Mouse (Mus musculus): ENCODE measurements around the gene Slc8a1. TPM values are rescaled to one million over a fixed set of nuclear protein-coding genes. Genes with fewer than 3 reads are reported as not detected.

Slc8a1 gene
- polyA plus RNA-seq, 1 experiment from 2014 or later: 21.0 TPM

DNA sequence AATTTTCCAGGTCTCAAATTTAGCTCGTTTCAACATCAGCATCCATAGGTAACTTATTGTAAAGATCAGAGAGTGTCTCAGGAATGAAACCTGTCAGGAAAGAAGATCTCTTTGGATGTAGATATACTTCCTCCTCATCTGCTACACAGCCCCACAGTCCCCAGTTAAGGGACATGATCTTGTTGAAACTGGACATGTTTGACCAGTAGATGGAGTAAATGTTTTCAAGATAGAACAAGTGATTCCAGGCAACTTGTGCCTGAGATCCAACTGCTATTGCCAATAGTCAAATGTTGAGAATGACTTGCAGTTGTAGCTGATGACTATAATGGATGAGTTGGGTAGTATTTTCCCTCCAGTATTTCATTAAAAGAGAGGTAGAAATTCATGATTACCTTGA, 260.8 kb downstream of the Slc8a1 start:
- H3K9me3 ChIP-seq (ENCODE audit: control insufficient read depth, low read length): no peaks in the 10 kb centered on the region
- 87% methylated on average over 1 of the region's 1 CpGs for WGBS
- no peak for ATAC-seq (ENCODE audit: low FRiP score, low TSS enrichment)
- no peak overlapping the region for H3K4me2 ChIP-seq (replicated peaks; ENCODE audit: low read depth, low read length)
- H3K27ac ChIP-seq (ENCODE audit: low read depth, low read length): no peak overlapping the region
- H3K4me3 ChIP-seq (ENCODE audit: low read length): no peak overlapping the region
- no peaks in the 10 kb centered on the region for H3K27me3 ChIP-seq (ENCODE audit: control insufficient read depth, insufficient read depth, low read length)
- peaks cover 12% of the 10 kb centered on the region for H3K4me1 ChIP-seq (ENCODE audit: control insufficient read depth, insufficient read depth, low read length)
- no peak overlapping the region for H3K9ac ChIP-seq (ENCODE audit: low read depth, low read length)
- H3K36me3 ChIP-seq (ENCODE audit: control insufficient read depth, insufficient read depth, low read length): no peaks in the 10 kb centered on the region

DNA sequence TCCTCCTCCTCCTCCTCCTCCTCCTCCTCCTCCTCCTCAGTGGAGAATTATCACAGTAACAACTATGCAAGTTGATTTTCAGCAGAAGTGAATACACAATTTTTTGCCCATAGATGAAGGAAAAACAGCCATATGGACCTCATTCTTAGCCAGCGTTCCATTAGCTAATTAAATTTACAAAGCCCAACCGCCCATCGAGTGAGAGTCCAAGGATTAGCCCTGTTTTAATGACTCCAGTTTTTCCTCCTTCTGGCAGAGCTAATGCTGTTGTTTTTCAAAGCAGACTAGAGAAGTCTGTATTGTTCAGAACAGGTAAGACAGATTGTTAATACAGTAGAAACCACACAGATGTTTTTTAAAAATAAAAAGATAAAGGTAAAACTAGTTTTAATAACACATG, 264.8 kb downstream of the Slc8a1 start:
- no peaks in the 10 kb centered on the region for H3K36me3 ChIP-seq (ENCODE audit: control insufficient read depth, insufficient read depth, low read length)
- 73% methylated on average over 3 of the region's 3 CpGs for WGBS

DNA sequence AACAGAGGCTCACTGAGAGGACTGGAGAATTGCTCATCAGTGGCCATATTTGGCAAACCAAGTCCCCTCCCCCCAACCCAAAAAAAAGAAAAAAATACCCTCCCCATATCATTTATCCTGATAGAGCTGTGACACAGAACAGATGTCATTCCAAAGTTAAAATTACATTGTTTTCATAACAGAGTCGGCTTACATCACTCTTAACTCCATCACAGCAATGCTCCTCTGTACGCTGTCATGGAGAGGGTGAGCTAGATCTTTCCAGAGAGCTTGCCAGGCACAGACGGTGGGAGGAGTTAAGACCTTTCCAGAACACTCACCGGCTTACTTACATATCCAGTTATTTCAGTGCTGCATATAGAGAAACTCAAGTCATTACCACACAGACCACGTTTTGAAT, 269.2 kb downstream of the Slc8a1 start:
- H3K9me3 ChIP-seq (ENCODE audit: control insufficient read depth, low read length): no peaks in the 10 kb centered on the region
- no peaks in the 10 kb centered on the region for H3K36me3 ChIP-seq (ENCODE audit: control insufficient read depth, insufficient read depth, low read length)
- no peaks in the 10 kb centered on the region for H3K4me1 ChIP-seq (ENCODE audit: control insufficient read depth, insufficient read depth, low read length)
- H3K27me3 ChIP-seq (ENCODE audit: control insufficient read depth, insufficient read depth, low read length): no peaks in the 10 kb centered on the region
- no peak overlapping the region for H3K4me2 ChIP-seq (replicated peaks; ENCODE audit: low read depth, low read length)
- no peak overlapping the region for H3K27ac ChIP-seq (ENCODE audit: low read depth, low read length)
- 68% methylated on average over 5 of the region's 5 CpGs for WGBS
- H3K9ac ChIP-seq (ENCODE audit: low read depth, low read length): no peak overlapping the region
- ATAC-seq (ENCODE audit: low FRiP score, low TSS enrichment): no peak
- no peak overlapping the region for H3K4me3 ChIP-seq (ENCODE audit: low read length)

More for the DNA sequence above, 264.8 kb downstream of the Slc8a1 start:
- Histone ChIP-seq H3K4me3 (ENCODE audit: low read length) (no peak overlapping the region), H3K27me3 (ENCODE audit: control insufficient read depth, insufficient read depth, low read length) (no peaks in the 10 kb centered on the region), H3K9me3 (ENCODE audit: control insufficient read depth, low read length) (no peaks in the 10 kb centered on the region), H3K4me2 (replicated peaks; ENCODE audit: low read depth, low read length) (no peak overlapping the region), H3K27ac (ENCODE audit: low read depth, low read length) (no peak overlapping the region), H3K9ac (ENCODE audit: low read depth, low read length) (no peak overlapping the region), H3K4me1 (ENCODE audit: control insufficient read depth, insufficient read depth, low read length) (no peaks in the 10 kb centered on the region)
- no peak for ATAC-seq (ENCODE audit: low FRiP score, low TSS enrichment)

DNA sequence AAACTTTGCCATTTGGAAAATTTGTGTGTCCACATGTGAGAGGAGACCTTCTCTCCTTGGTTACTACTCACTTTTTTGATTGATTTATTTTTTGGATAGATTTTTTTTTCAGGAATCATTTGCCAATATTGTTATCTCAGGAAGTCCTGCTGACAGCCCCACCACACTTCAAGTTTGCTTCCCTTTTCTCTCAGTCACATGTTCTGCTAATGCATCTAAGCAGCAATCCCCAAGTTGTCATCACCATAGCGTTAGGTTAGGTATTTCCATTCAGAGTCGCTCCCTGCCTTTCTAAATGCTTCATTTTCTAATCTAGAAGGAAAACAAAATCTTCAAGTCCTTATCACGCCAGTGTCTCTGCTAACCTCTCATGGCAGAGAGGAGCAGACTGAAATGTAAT, 278.8 kb downstream of the Slc8a1 start:
- no peak for ATAC-seq (ENCODE audit: low FRiP score, low TSS enrichment)
- Histone ChIP-seq H3K4me3 (ENCODE audit: low read length) (no peak overlapping the region), H3K4me2 (replicated peaks; ENCODE audit: low read depth, low read length) (no peak overlapping the region), H3K9me3 (ENCODE audit: control insufficient read depth, low read length) (no peaks in the 10 kb centered on the region), H3K27ac (ENCODE audit: low read depth, low read length) (no peak overlapping the region), H3K36me3 (ENCODE audit: control insufficient read depth, insufficient read depth, low read length) (no peaks in the 10 kb centered on the region), H3K27me3 (ENCODE audit: control insufficient read depth, insufficient read depth, low read length) (no peaks in the 10 kb centered on the region), H3K9ac (ENCODE audit: low read depth, low read length) (no peak overlapping the region), H3K4me1 (ENCODE audit: control insufficient read depth, insufficient read depth, low read length) (no peaks in the 10 kb centered on the region)
- WGBS: 90% methylated on average over 3 of the region's 3 CpGs

DNA sequence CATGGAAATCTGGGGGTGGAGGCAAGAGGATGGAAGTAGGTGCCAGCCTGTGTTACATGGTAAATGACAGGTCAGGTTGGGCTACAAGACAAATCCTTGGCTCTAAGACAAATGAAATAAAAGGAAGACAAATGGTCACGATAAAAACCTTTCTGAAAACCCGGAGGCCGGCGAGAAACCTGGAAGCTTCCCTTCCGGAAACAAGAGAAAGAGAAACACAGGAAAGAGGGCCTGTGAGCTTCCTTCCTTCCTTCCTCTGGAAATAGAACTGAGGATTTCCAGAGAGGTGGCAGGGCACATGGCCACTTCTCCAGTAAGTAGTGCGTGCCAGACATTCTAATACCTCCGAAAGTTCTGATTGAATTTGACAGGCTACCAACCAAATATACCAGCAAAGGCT, 282.2 kb downstream of the Slc8a1 start:
- no peak for ATAC-seq (ENCODE audit: low FRiP score, low TSS enrichment)
- Histone ChIP-seq H3K4me2 (replicated peaks; ENCODE audit: low read depth, low read length) (no peak overlapping the region), H3K9ac (ENCODE audit: low read depth, low read length) (no peak overlapping the region), H3K27ac (ENCODE audit: low read depth, low read length) (no peak overlapping the region), H3K36me3 (ENCODE audit: control insufficient read depth, insufficient read depth, low read length) (no peaks in the 10 kb centered on the region), H3K9me3 (ENCODE audit: control insufficient read depth, low read length) (no peaks in the 10 kb centered on the region), H3K4me3 (ENCODE audit: low read length) (no peak overlapping the region), H3K27me3 (ENCODE audit: control insufficient read depth, insufficient read depth, low read length) (no peaks in the 10 kb centered on the region), H3K4me1 (ENCODE audit: control insufficient read depth, insufficient read depth, low read length) (no peaks in the 10 kb centered on the region)
- WGBS: 70% methylated on average over 7 of the region's 7 CpGs

DNA sequence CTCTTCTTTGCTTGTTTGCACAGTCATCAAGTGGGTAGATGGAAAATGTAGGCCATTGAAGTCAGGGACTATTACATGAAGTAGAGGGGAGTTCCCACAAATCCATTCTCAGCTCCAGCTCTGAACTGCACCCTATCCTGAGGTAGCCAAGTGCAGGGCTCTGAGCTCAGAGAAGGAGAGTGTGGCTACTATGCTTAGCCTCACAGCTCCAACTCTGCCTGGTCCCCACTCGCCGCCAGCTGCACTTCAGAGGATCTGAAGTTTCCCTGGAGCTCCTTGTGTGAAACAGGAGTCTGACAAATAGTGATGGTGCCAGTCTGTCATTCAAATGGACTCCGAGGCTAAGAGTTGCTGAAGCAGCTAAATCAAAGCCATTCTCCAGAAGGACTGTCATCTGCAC, 282.9 kb downstream of the Slc8a1 start:
- no peak overlapping the region for H3K27ac ChIP-seq (ENCODE audit: low read depth, low read length)
- 63% methylated on average over 3 of the region's 3 CpGs for WGBS
- H3K27me3 ChIP-seq (ENCODE audit: control insufficient read depth, insufficient read depth, low read length): no peaks in the 10 kb centered on the region
- no peaks in the 10 kb centered on the region for H3K36me3 ChIP-seq (ENCODE audit: control insufficient read depth, insufficient read depth, low read length)
- H3K9me3 ChIP-seq (ENCODE audit: control insufficient read depth, low read length): no peaks in the 10 kb centered on the region
- no peak overlapping the region for H3K4me2 ChIP-seq (replicated peaks; ENCODE audit: low read depth, low read length)
- no peaks in the 10 kb centered on the region for H3K4me1 ChIP-seq (ENCODE audit: control insufficient read depth, insufficient read depth, low read length)
- no peak for ATAC-seq (ENCODE audit: low FRiP score, low TSS enrichment)
- no peak overlapping the region for H3K9ac ChIP-seq (ENCODE audit: low read depth, low read length)
- no peak overlapping the region for H3K4me3 ChIP-seq (ENCODE audit: low read length)

DNA sequence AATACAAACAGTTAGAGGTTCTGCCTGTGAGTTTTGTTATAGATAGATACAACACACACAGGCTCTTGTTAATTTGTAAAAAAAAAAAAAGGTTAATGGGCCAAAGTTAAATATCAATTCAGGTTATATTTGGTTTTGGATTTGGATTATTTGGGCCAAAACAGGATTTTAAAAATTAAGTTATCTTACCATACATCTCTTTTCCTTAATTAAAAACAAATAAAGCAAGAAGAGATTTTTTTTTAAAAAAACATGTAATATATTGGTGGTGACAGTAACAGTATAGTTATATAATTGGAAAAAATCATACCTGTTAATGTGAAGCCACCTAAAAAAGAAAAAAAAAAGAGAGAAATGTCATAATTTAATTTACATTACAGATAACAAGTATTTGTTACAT, 296.7 kb downstream of the Slc8a1 start, which contains the start of gene Gm11096:
Gene Gm11096, plus strand, starts transcription at position 301 of the 400 bp plus-strand sequence.
- H3K4me1 ChIP-seq (ENCODE audit: control insufficient read depth, insufficient read depth, low read length): no peaks in the 10 kb centered on the region
- H3K27me3 ChIP-seq (ENCODE audit: control insufficient read depth, insufficient read depth, low read length): no peaks in the 10 kb centered on the region
- H3K27ac ChIP-seq (ENCODE audit: low read depth, low read length): no peak within 1 kb of the TSS
- no peak for ATAC-seq (ENCODE audit: low FRiP score, low TSS enrichment)
- no peak within 1 kb of the TSS for H3K9ac ChIP-seq (ENCODE audit: low read depth, low read length)
- H3K4me3 ChIP-seq (ENCODE audit: low read length): no peak within 1 kb of the TSS
- H3K4me2 ChIP-seq (replicated peaks; ENCODE audit: low read depth, low read length): no peak within 1 kb of the TSS
- no peaks in the 10 kb centered on the region for H3K9me3 ChIP-seq (ENCODE audit: control insufficient read depth, low read length)
- no peaks in the 10 kb centered on the region; the same call in 1 of the 2 replicates for H3K36me3 ChIP-seq (ENCODE audit: control insufficient read depth, insufficient read depth, low read length)

DNA sequence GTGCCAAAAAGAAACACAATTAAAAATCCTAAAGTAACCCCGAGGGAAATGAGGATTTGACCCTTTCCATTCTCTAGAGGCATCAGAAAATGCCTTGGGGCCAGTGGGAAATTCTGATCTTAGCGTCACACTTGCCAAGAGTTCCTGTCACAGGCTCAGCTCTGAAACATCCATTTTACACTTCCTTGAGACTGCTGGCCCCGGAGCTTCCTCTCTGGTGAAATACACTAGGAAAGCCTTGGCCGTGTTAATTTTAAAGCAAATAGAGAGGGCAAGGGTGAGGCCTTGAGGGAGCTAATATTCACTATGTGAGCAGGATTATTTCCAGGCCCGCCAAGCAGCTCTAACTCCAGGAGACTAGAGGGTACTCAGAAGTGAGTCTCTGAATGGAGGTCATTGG, 305.0 kb downstream of the Slc8a1 start:
- WGBS: 34% methylated on average over 5 of the region's 5 CpGs
- Histone ChIP-seq H3K4me2 (replicated peaks; ENCODE audit: low read depth, low read length) (no peak overlapping the region), H3K27ac (ENCODE audit: low read depth, low read length) (no peak overlapping the region), H3K36me3 (ENCODE audit: control insufficient read depth, insufficient read depth, low read length) (no peaks in the 10 kb centered on the region), H3K27me3 (ENCODE audit: control insufficient read depth, insufficient read depth, low read length) (no peaks in the 10 kb centered on the region), H3K4me3 (ENCODE audit: low read length) (no peak overlapping the region), H3K4me1 (ENCODE audit: control insufficient read depth, insufficient read depth, low read length) (0 out of 2 replicates have a peak, but pooled peaks cover 3% of the 10 kb centered on the region), H3K9me3 (ENCODE audit: control insufficient read depth, low read length) (no peaks in the 10 kb centered on the region), H3K9ac (ENCODE audit: low read depth, low read length) (no peak overlapping the region)
- ATAC-seq (ENCODE audit: low FRiP score, low TSS enrichment): no peak

DNA sequence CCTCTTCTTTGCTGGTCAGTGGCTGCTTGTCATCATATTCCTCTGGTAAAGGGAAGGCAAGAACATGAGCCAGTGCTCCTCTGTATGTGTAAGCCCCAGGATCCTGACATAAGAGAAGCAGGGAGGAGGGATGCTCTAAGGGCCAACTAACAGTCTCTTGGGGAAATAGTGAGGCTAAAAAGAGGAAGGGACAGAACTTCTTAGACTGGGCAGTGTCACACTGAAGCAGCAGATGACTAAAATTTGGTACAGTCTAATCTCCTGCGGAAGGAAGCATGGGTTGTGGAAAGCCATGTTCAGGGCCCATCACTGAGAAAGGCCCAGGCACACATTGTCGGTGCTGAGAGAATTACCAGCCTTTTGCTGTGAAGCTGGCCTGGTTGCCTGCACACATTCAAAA, 305.4 kb downstream of the Slc8a1 start:
- H3K9me3 ChIP-seq (ENCODE audit: control insufficient read depth, low read length): no peaks in the 10 kb centered on the region
- no peak for ATAC-seq (ENCODE audit: low FRiP score, low TSS enrichment)
- WGBS: 87% methylated on average over 2 of the region's 2 CpGs
- 0 out of 2 replicates have a peak, but pooled peaks cover 3% of the 10 kb centered on the region for H3K4me1 ChIP-seq (ENCODE audit: control insufficient read depth, insufficient read depth, low read length)
- no peak overlapping the region for H3K9ac ChIP-seq (ENCODE audit: low read depth, low read length)
- H3K4me3 ChIP-seq (ENCODE audit: low read length): no peak overlapping the region
- no peaks in the 10 kb centered on the region for H3K36me3 ChIP-seq (ENCODE audit: control insufficient read depth, insufficient read depth, low read length)
- no peaks in the 10 kb centered on the region for H3K27me3 ChIP-seq (ENCODE audit: control insufficient read depth, insufficient read depth, low read length)
- no peak overlapping the region for H3K4me2 ChIP-seq (replicated peaks; ENCODE audit: low read depth, low read length)
- no peak overlapping the region for H3K27ac ChIP-seq (ENCODE audit: low read depth, low read length)
